Mouse (Mus musculus): ENCODE data around the gene Trub1. TPM values are rescaled to one million over a fixed set of nuclear protein-coding genes. Genes with fewer than 3 reads are reported as not detected.

Trub1 gene
- polyA plus RNA-seq, 1 experiment from 2014 or later = 10.2 TPM

Other genes with a start within 250 kb of the Trub1 start
- gene Ablim1, start 138.0 kb upstream of the Trub1 start, polyA plus RNA-seq (2015; fragmentation: Nextera tagmentation; extraction: Ambion mirVana) = 72.6 and 76.3 TPM in 2 replicates
- 10.0 and 10.8 TPM in 2 replicates for gene Fam160b1, start 92.2 kb upstream of the Trub1 start, polyA plus RNA-seq (2015; fragmentation: Nextera tagmentation; extraction: Ambion mirVana)
- gene Atrnl1, start 158.1 kb downstream of the Trub1 start, polyA plus RNA-seq (2015; fragmentation: Nextera tagmentation; extraction: Ambion mirVana) = 2.6 and 3.0 TPM in 2 replicates